Mouse (Mus musculus) T-helper 1 cell (primary cell): ENCODE data around the gene Mpped2.

Experiments
- in situ Hi-C: fragments of 300-600 bp; cut with MboI, MseI; formaldehyde crosslinking; loops from one replicate; pipeline ENCODE4 v1.15.1; 2025; ENCODE audit warnings: high pct_unique_total_duplicates

The Mpped2 gene

GRCm38 (mm10) chr2:106855184-106855583 lies 162.1 kb downstream of the Mpped2 start:
- in situ Hi-C loops, result no loop called here

- in situ Hi-C loops, result no loop called here
Observed at GRCm38 (mm10) chr2:106855623-106856350, 162.7 kb downstream of the Mpped2 start.

GRCm38 (mm10) chr2:106856361-106856961 lies 163.4 kb downstream of the Mpped2 start:
- in situ Hi-C loops, result no loop called here

- in situ Hi-C loops, result no loop called here
Observed at GRCm38 (mm10) chr2:106857258-106857657, 164.2 kb downstream of the Mpped2 start.

GRCm38 (mm10) chr2:106857711-106858110 lies 164.6 kb downstream of the Mpped2 start:
- in situ Hi-C loops, result no loop called here

- in situ Hi-C loops, result no loop called here
Observed at GRCm38 (mm10) chr2:106860856-106861679, 168.0 kb downstream of the Mpped2 start.

- in situ Hi-C loops, result no loop called here
Observed at GRCm38 (mm10) chr2:106863050-106863653, 170.1 kb downstream of the Mpped2 start.

GRCm38 (mm10) chr2:106865148-106865786 lies 172.2 kb downstream of the Mpped2 start:
- in situ Hi-C loops, result no loop called here

- in situ Hi-C loops, result no loop called here
Observed at GRCm38 (mm10) chr2:106866303-106866702, 173.2 kb downstream of the Mpped2 start.

GRCm38 (mm10) chr2:106870886-106871285 lies 177.8 kb downstream of the Mpped2 start:
- in situ Hi-C loops, result no loop called here

GRCm38 (mm10) chr2:106873166-106873565 lies 180.1 kb downstream of the Mpped2 start:
- in situ Hi-C loops, result no loop called here

- in situ Hi-C loops, result no loop called here
Observed at GRCm38 (mm10) chr2:106883390-106883789, 190.3 kb downstream of the Mpped2 start.

- in situ Hi-C loops, result no loop called here
Observed at GRCm38 (mm10) chr2:106888174-106888573, 195.1 kb downstream of the Mpped2 start.

GRCm38 (mm10) chr2:106889297-106890000 lies 196.4 kb downstream of the Mpped2 start:
- in situ Hi-C loops, result no loop called here

- in situ Hi-C loops, result no loop called here
Observed at GRCm38 (mm10) chr2:106893376-106893775, 200.3 kb downstream of the Mpped2 start.

GRCm38 (mm10) chr2:106895326-106896023 lies 202.4 kb downstream of the Mpped2 start:
- in situ Hi-C loops, result no loop called here

- in situ Hi-C loops, result no loop called here
Observed at GRCm38 (mm10) chr2:106896024-106896384, 202.9 kb downstream of the Mpped2 start.

- in situ Hi-C loops, result no loop called here
Observed at GRCm38 (mm10) chr2:106911951-106912480, 218.9 kb downstream of the Mpped2 start.
